Mouse (Mus musculus) heart, adult 18-20 months (tissue): ENCODE results near the gene Cxcr1. TPM values are rescaled to one million over a fixed set of nuclear protein-coding genes. Genes with fewer than 3 reads are reported as not detected.

ENCODE experiments used
- microRNA-seq, 2 experiments: library from miRNA; unstranded; fragments of <30 nt; microRNA quantifications; one replicate each; pipeline ENCODE4 v1.2.0; 2022
- total RNA-seq, 2 experiments: library from RNA; stranded (reverse); gene quantifications; 2 replicates each; pipeline ENCODE4 v1.2.3; 2021

Gene Cxcr1
- total RNA-seq, 2 experiments from 2014 or later: not detected

Small RNA genes within 50 kb of the gene (microRNA-seq; reads per million reads assigned to microRNA genes)
- gene Mir1928: 0 reads per million in 2 experiments

Other genes starting within 250 kb of the Cxcr1 start
- gene Tns1, start 70.2 kb downstream of the Cxcr1 start, total RNA-seq: 100 to 1,000 TPM; 636 to 666 TPM
- under 1 TPM; 0.84 to 0.95 TPM for gene Rufy4, start 69.1 kb downstream of the Cxcr1 start, total RNA-seq
- gene Cxcr2, start 40.6 kb downstream of the Cxcr1 start, total RNA-seq: under 1 TPM in 1 of 2 experiments, not detected in 1; 0.44 TPM
- 100 to 1,000 TPM; 141 to 153 TPM for gene Arpc2, start 41.5 kb upstream of the Cxcr1 start, total RNA-seq
- not detected for gene Gpbar1, start 83.9 kb upstream of the Cxcr1 start, total RNA-seq
- gene Aamp, start 90.1 kb upstream of the Cxcr1 start, total RNA-seq: 100 to 1,000 TPM in 1 of 2 experiments, 10 to 100 TPM in 1; 99.8 to 102 TPM
- 100 to 1,000 TPM; 138 to 151 TPM for gene Pnkd, start 90.3 kb upstream of the Cxcr1 start, total RNA-seq
- gene Tmbim1, start 111.0 kb upstream of the Cxcr1 start, total RNA-seq: 10 to 100 TPM; 40.2 to 46.3 TPM
- gene Catip, start 167.5 kb upstream of the Cxcr1 start, total RNA-seq: under 1 TPM in 1 of 2 experiments, not detected in 1; 0.44 TPM
- 1 to 10 TPM; 5.3 to 5.4 TPM for gene Slc11a1, start 180.6 kb upstream of the Cxcr1 start, total RNA-seq
- gene Ctdsp1, start 196.9 kb upstream of the Cxcr1 start, total RNA-seq: 100 to 1,000 TPM; 107 to 116 TPM
- 1 to 10 TPM; 1.2 to 1.5 TPM for gene Vil1, start 214.7 kb upstream of the Cxcr1 start, total RNA-seq